Mouse (Mus musculus) forebrain, embryonic 13.5 days (tissue): ENCODE results near the gene Tpst1. TPM values are rescaled to one million over a fixed set of nuclear protein-coding genes. Genes with fewer than 3 reads are reported as not detected.

ENCODE experiments used
- ATAC-seq: fragments of 200-750 bp; cut with Nextera tagmentation; 2 replicates; pipeline ENCODE4 v1.8.0; 2017
- H3K27ac ChIP-seq: fragments of 300-500 bp; sonication (generic); 2 replicates; pipeline ENCODE4 v1.5.1; 2015; ENCODE audit warnings: inconsistent platforms, mild to moderate bottlenecking, moderate library complexity
- H3K27me3 ChIP-seq: fragments of 300-500 bp; sonication (generic); 2 replicates; pipeline ENCODE4 v1.6.1; 2015; ENCODE audit warnings: mild to moderate bottlenecking, inconsistent platforms
- H3K36me3 ChIP-seq: fragments of 300-500 bp; sonication (generic); 2 replicates; pipeline ENCODE4 v1.6.1; 2015; ENCODE audit warnings: mild to moderate bottlenecking, inconsistent platforms; ENCODE audit not compliant: poor library complexity, severe bottlenecking
- H3K4me1 ChIP-seq: fragments of 300-500 bp; sonication (generic); 2 replicates; pipeline ENCODE4 v1.6.1; 2015; ENCODE audit warnings: inconsistent platforms
- H3K4me2 ChIP-seq: fragments of 300-500 bp; sonication (generic); 2 replicates; pipeline ENCODE4 v1.6.1; 2015; ENCODE audit warnings: inconsistent platforms, mild to moderate bottlenecking, moderate library complexity
- H3K4me3 ChIP-seq: fragments of 300-500 bp; sonication (generic); 2 replicates; pipeline ENCODE4 v1.5.1; 2015; ENCODE audit warnings: mild to moderate bottlenecking, inconsistent platforms
- H3K9ac ChIP-seq: fragments of 300-500 bp; sonication (generic); 2 replicates; pipeline ENCODE4 v1.6.1; 2015; ENCODE audit warnings: mild to moderate bottlenecking, inconsistent platforms
- H3K9me3 ChIP-seq: fragments of 300-500 bp; sonication (generic); replicated peaks from 2 replicates; pipeline ENCODE4 v1.6.1; 2016; ENCODE audit warnings: inconsistent platforms
- WGBS: fragments of 180-500 bp; shearing (Covaris S2); methylation state at CpG from one replicate; pipeline ENCODE4 v1.1.7; 2015; 5-methylcytosine and 5-hydroxymethylcytosine counted together
- polyA plus RNA-seq: library from polyadenylated mRNA; unstranded; fragments of >200 nt; fragmentation: Nextera tagmentation; extraction: Ambion mirVana; gene quantifications from 2 replicates; pipeline ENCODE4 v1.2.1, GENCODE M21; 2015

Gene Tpst1
- polyA plus RNA-seq, 1 experiment from 2014 or later, result 50.2 TPM

- H3K9ac ChIP-seq, result no peak overlapping the region
- ATAC-seq, result no peak
- H3K9me3 ChIP-seq, result no peaks in the 10 kb centered on the region
- WGBS, result 3% methylated on average over 7 of the region's 7 CpGs
- no peaks in the 10 kb centered on the region for H3K36me3 ChIP-seq
- no peaks in the 10 kb centered on the region for H3K27me3 ChIP-seq
- H3K4me1 ChIP-seq, result no peaks in the 10 kb centered on the region
- H3K4me3 ChIP-seq, result no peak overlapping the region
- H3K27ac ChIP-seq, result no peak overlapping the region
- H3K4me2 ChIP-seq, result no peak overlapping the region
Observed at GRCm38 (mm10) chr5:130163670-130164069, 90.5 kb downstream of the Tpst1 start.

- H3K9me3 ChIP-seq, result no peaks in the 10 kb centered on the region
- no peak overlapping the region for H3K4me3 ChIP-seq
- ATAC-seq, result no peak
- 78% methylated on average over 4 of the region's 4 CpGs for WGBS
- H3K4me2 ChIP-seq, result no peak overlapping the region
- H3K36me3 ChIP-seq, result no peaks in the 10 kb centered on the region
- H3K4me1 ChIP-seq, result no peaks in the 10 kb centered on the region
- no peak overlapping the region for H3K9ac ChIP-seq
- no peaks in the 10 kb centered on the region for H3K27me3 ChIP-seq
- H3K27ac ChIP-seq, result no peak overlapping the region
Observed at GRCm38 (mm10) chr5:130165213-130165612, 92.1 kb downstream of the Tpst1 start.

DNA sequence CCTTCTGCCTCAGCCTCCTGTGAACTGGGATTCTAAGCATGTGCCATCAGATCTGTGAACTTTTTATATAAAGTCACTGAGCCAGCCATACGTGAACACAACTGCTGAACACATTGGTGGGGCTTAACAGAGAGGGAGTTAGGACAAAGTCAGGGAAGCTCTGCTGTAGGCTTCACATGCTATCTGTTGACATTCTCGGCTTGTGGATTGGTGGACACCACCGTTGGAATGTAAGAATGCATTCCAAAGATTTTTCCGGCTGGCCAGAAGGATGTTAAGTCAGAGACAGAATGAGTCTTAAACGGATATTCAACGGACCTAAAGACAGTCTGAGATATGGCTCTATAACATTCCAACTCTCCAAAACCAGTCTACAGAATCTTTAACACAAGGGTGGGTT lies 96.0 kb downstream of the Tpst1 start:
- Histone ChIP-seq H3K36me3 (no peaks in the 10 kb centered on the region), H3K4me3 (no peak overlapping the region), H3K4me1 (peaks cover 19% of the 10 kb centered on the region), H3K9ac (no peak overlapping the region), H3K27me3 (no peaks in the 10 kb centered on the region), H3K9me3 (no peaks in the 10 kb centered on the region), H3K27ac (no peak overlapping the region), H3K4me2 (no peak overlapping the region)
- 79% methylated on average over 6 of the region's 6 CpGs for WGBS
- no peak for ATAC-seq

DNA sequence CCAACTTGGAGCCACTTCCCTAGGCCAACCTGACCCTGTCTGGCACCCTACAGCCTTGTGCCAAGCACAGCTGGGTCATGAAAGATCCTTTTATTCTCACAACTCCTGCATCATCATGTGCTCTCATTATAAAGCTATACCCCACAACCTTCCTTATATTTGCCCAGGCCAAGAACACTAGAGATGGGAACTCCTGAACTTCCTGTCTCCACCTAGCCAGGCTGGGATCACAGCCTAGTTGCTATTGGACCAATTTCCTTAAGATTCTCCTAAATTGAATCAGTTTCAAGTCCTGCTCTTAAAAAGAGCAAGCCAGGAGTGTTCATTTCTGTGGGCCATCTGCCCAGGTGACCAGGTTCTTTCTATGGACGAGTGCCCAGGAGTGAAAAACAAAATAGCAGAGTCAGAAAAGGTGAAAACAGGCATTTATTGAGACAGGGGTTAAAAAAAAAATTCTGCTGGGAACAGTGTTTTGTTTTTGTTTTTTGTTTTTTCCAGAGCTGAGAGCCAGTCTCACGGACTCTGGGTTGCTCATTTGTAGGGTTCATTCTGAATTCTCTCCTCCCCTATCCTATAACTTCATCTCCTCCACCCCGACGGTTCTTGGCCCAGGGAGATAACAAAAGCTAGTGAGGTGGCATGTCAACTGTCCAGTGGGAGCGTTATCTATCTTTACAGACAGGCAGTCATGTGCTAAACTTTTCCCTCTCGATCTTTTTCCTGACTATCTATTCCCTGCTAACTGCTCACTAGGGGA lies 97.7 kb downstream of the Tpst1 start:
- peak overlapping the region; percentile 91 for H3K4me3 ChIP-seq
- no peak for ATAC-seq
- H3K9ac ChIP-seq, result peak overlapping the region; percentile 94
- H3K27ac ChIP-seq, result peak overlapping the region; percentile 70
- H3K27me3 ChIP-seq, result no peaks in the 10 kb centered on the region
- no peaks in the 10 kb centered on the region for H3K9me3 ChIP-seq
- peak overlapping the region; percentile 68 for H3K4me2 ChIP-seq
- no peaks in the 10 kb centered on the region for H3K36me3 ChIP-seq
- 13% methylated on average over 6 of the region's 6 CpGs for WGBS
- peaks cover 19% of the 10 kb centered on the region for H3K4me1 ChIP-seq

DNA sequence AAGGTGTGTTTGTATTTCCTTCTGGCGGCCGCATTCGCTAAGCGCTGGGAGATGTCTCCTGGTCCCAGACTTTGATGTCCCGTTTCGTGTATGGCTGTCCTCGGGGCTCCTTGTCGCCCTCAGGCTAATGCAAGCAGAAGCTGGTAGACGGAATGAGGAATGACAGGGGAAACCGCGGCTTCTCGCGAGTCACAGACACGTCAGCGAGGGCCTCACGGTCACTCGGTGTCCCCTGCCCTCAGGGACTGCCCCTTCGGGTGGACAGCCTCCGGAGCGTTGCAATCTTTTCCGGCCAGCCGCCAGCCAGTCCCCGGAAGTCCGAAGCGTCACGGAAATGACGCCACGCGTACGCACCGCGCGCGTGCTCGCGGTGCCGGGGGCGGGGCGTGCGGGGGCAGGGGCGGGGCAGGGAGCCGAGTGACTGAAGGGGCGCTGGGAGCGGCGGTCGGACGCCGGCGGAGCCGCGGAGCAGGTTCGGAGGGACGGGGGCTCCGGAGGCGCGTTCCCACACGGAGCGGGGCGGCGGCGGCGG lies 98.4 kb downstream of the Tpst1 start, which contains the start of gene Rabgef1:
Rabgef1 (plus strand) TSS at position 376 of the 532 bp plus-strand sequence.
- peak within 1 kb of the TSS; percentile 70 for H3K27ac ChIP-seq
- peaks cover 19% of the 10 kb centered on the region for H3K4me1 ChIP-seq
- no peaks in the 10 kb centered on the region for H3K9me3 ChIP-seq
- no peaks in the 10 kb centered on the region for H3K27me3 ChIP-seq
- H3K4me3 ChIP-seq, result peak within 1 kb of the TSS; percentile 91
- no peaks in the 10 kb centered on the region for H3K36me3 ChIP-seq
- peak; percentile 96 for ATAC-seq
- WGBS, result under 1% methylated on average over 44 of the region's 62 CpGs
- H3K4me2 ChIP-seq, result peak within 1 kb of the TSS; percentile 68
- peak within 1 kb of the TSS; percentile 94 for H3K9ac ChIP-seq

DNA sequence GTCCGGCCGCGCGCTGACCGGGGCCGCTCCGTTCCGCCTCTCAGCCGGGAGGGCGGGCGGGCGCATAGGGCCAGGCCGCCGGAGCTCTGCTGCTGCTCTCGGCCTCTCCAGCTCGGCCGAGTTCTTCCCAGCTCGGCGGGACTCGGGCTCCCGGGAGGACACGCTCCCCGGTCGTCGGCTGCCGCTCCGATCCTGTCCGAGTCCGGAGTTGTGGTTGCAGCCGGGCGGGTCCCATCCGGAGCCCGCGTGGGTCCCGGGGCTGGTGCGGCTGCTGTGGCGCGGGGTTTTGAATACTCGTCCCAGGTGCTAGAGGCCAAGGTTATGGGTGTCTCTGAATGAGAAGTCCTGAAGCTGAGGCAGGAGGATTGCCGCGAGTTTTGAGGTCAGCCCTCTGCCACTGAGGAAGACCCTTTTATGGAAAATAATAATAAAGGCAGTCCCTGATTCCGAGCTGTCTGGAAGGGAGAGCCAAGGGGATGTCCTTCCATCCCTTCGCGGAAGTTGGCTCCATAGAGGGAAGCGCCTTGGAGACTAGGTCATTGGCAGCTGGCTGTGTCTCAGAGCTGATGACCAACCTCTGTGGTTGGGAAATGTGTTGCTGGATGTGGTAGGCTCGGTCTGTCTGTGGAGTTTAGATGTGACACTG lies 99.0 kb downstream of the Tpst1 start:
- Histone ChIP-seq H3K4me2 (peak overlapping the region; percentile 68), H3K27me3 (no peaks in the 10 kb centered on the region), H3K27ac (peak overlapping the region; percentile 70), H3K36me3 (no peaks in the 10 kb centered on the region), H3K9me3 (no peaks in the 10 kb centered on the region), H3K4me1 (peaks cover 19% of the 10 kb centered on the region), H3K9ac (peak overlapping the region; percentile 94), H3K4me3 (peak overlapping the region; percentile 91)
- 1% methylated on average over 44 of the region's 46 CpGs for WGBS
- ATAC-seq, result peak; percentile 46

DNA sequence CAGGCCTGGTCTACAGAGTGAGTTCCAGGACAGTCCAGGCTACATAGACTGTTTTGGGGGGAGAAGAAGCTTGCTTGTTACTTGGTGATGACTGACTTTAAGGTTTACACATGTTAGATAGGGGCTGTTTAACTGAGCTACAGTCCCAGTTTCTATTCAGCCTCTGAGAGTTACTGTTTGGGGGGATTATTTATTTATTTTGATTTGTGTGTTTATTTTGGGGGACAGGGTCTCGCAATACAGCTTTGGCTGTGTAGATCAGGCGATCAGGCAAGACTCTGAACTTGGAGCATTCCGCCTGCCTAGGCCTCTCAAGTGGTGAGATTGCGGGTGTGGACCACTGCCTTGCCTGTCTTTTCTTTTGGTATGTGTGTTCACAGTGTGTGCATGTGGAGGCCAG lies 99.9 kb downstream of the Tpst1 start:
- H3K4me2 ChIP-seq, result peak overlapping the region; percentile 68
- 0 out of 2 replicates have a peak overlapping the region, but pooled peaks have one; percentile 91 for H3K4me3 ChIP-seq
- WGBS, result 93% methylated on average over 4 of the region's 4 CpGs
- no peaks in the 10 kb centered on the region for H3K27me3 ChIP-seq
- H3K36me3 ChIP-seq, result no peaks in the 10 kb centered on the region
- ATAC-seq, result no peak
- H3K9ac ChIP-seq, result peak overlapping the region; percentile 94
- H3K27ac ChIP-seq, result no peak overlapping the region
- no peaks in the 10 kb centered on the region for H3K9me3 ChIP-seq
- peaks cover 23% of the 10 kb centered on the region for H3K4me1 ChIP-seq

GRCm38 (mm10) chr5:130177871-130178270 lies 104.7 kb downstream of the Tpst1 start:
- H3K4me1 ChIP-seq, result peaks cover 9% of the 10 kb centered on the region
- no peaks in the 10 kb centered on the region for H3K9me3 ChIP-seq
- no peaks in the 10 kb centered on the region for H3K27me3 ChIP-seq
- no peak for ATAC-seq
- no peak overlapping the region for H3K4me2 ChIP-seq
- no peak overlapping the region for H3K27ac ChIP-seq
- no peaks in the 10 kb centered on the region for H3K36me3 ChIP-seq
- H3K4me3 ChIP-seq, result no peak overlapping the region
- no peak overlapping the region for H3K9ac ChIP-seq
- WGBS, result 44% methylated on average over 4 of the region's 4 CpGs

DNA sequence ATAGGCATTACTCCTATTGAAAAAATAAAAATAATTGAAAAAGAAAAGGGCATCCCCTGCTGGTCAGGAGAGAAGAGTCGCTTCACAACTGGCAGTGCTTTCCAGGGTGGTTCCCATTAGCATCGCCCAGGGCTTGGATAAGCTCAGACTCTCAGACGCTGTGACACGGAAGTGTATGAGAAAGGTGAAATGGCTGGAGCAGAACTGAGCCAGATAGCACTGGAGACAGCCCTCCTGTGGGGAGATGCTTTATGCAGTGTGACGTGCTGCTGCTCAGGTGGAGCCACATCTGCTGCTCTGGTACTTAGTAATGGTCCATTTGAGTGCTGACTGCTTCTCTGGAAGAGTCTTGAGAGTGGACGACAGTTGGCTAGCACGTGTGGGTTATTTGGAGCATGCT lies 107.2 kb downstream of the Tpst1 start:
- 75% methylated on average over 7 of the region's 7 CpGs for WGBS
- no peaks in the 10 kb centered on the region for H3K36me3 ChIP-seq
- H3K9ac ChIP-seq, result no peak overlapping the region
- peaks cover 3% of the 10 kb centered on the region; the same call in 1 of the 2 replicates for H3K4me1 ChIP-seq
- H3K9me3 ChIP-seq, result no peaks in the 10 kb centered on the region
- no peak for ATAC-seq
- H3K4me3 ChIP-seq, result no peak overlapping the region
- H3K27ac ChIP-seq, result no peak overlapping the region
- H3K4me2 ChIP-seq, result no peak overlapping the region
- no peaks in the 10 kb centered on the region for H3K27me3 ChIP-seq

DNA sequence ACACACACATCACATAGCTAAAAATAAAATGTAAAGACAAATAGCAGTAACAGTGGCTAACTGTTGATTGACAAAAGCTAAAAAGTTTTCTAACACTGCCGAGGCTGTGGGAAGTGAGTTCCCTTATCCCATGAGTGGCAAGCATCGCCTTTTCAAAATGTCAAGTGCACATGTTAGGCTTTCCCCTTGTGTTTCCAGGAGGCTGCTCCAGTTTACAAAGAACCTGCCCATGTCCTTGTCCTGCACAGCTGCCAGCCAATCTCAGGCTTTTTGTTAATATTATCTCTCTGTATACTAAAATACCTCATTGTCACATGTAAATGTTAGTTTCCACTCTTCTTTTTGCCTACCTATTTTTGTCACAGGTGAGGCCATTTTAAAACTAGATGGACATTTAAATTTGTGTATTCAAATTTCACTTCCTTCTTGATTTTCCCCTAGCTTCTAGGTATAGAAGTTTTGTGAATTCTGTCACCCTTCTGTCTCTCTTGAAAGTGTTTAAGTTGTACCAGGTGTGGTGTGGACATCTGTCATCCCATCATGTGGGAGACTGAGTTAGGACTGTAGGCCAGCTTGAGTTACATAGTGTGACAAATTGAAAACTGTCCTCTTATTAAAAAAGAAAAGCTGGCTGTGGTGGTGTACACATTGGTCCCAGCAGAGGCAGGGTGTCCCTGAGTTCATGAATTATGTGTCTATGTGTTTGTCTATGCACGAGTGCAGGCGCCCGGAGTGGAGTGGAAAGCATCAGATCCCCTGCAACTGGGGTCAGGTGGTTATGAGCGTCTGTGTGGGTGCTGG lies 108.8 kb downstream of the Tpst1 start:
- peaks cover 9% of the 10 kb centered on the region; the same call in 1 of the 2 replicates for H3K4me1 ChIP-seq

DNA sequence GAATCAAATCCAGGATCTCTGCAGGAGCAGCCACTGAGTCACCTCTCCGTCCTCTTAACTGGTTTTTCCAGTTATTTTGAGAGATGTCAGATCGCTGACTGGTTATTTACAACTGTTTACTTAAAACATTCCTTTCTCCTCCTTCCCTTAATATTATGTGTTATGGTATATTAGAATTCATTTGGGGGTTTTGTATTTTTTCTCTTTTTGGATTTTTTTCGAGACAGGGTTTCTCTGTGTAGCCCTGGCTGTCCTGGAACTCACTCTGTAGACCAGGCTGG lies 109.4 kb downstream of the Tpst1 start:
- Histone ChIP-seq H3K36me3 (peaks cover 2% of the 10 kb centered on the region; the same call in 1 of the 2 replicates), H3K9me3 (no peaks in the 10 kb centered on the region), H3K9ac (no peak overlapping the region), H3K4me3 (no peak overlapping the region), H3K4me2 (no peak overlapping the region), H3K4me1 (peaks cover 14% of the 10 kb centered on the region), H3K27me3 (no peaks in the 10 kb centered on the region), H3K27ac (no peak overlapping the region)
- no peak for ATAC-seq
- WGBS, result 87% methylated on average over 3 of the region's 3 CpGs

More for the DNA sequence above, 108.8 kb downstream of the Tpst1 start:
- Histone ChIP-seq H3K27ac (no peak overlapping the region), H3K4me3 (no peak overlapping the region), H3K27me3 (no peaks in the 10 kb centered on the region), H3K9ac (no peak overlapping the region), H3K4me2 (no peak overlapping the region), H3K36me3 (no peaks in the 10 kb centered on the region), H3K9me3 (no peaks in the 10 kb centered on the region)
- ATAC-seq, result no peak
- 91% methylated on average over 6 of the region's 6 CpGs for WGBS
